ENCODE assay signal across 19 mouse cellular contexts in genomic region chr11:49770676-49771550, GRCm38 (mm10).
"Had no signal": no experiment of that assay in that cellular context is flagged by ENCODE, and none has a peak within 500 bp of the region (broad histone marks: within the 10 kb centered on the region; RNA-seq: fewer than 3 reads in every experiment).

No protein-coding gene starts in this region.

- H3K27me3 ChIP-seq: limb, embryonic 13.5 days; liver, embryonic 12.5 days; liver, embryonic 15.5 days; neural tube, embryonic 12.5 days; neural tube, embryonic 15.5 days had no signal

- DNase-seq: kidney, postnatal 25 days; layer of hippocampus, adult 9-11 months; liver; lung, adult 18-20 months; lung, postnatal 14 days; lung, postnatal 4 days; midbrain, embryonic 14.5 days; retina, postnatal 1 day; thymus, adult 18-20 months; thymus, postnatal 36 days had no signal

- H3K4me3 ChIP-seq: layer of hippocampus, adult 2 months; limb, embryonic 10.5 days; limb, embryonic 13.5 days; liver, embryonic 12.5 days; liver, embryonic 15.5 days; neural tube, embryonic 12.5 days; neural tube, embryonic 15.5 days had no signal

- ATAC-seq: liver, embryonic 12.5 days had no signal

- H3K4me1 ChIP-seq: neural tube, embryonic 12.5 days; neural tube, embryonic 15.5 days had no signal

- H3K9ac ChIP-seq: limb, embryonic 13.5 days; liver, embryonic 12.5 days; liver, embryonic 15.5 days; neural tube, embryonic 12.5 days; neural tube, embryonic 15.5 days had no signal

- H3K27ac ChIP-seq: kidney, postnatal 0 days; layer of hippocampus, adult 2 months; limb, embryonic 10.5 days; limb, embryonic 13.5 days; liver, embryonic 12.5 days; liver, embryonic 15.5 days; neural tube, embryonic 12.5 days; neural tube, embryonic 15.5 days had no signal

- H3K9me3 ChIP-seq: limb, embryonic 10.5 days; limb, embryonic 13.5 days; liver, embryonic 12.5 days; liver, embryonic 15.5 days; neural tube, embryonic 12.5 days; neural tube, embryonic 15.5 days had no signal

- H3K4me2 ChIP-seq: limb, embryonic 13.5 days; liver, embryonic 12.5 days; liver, embryonic 15.5 days; midbrain, embryonic 11.5 days; neural tube, embryonic 12.5 days; neural tube, embryonic 15.5 days had no signal

- H3K36me3 ChIP-seq: limb, embryonic 10.5 days; limb, embryonic 13.5 days; liver, embryonic 12.5 days; liver, embryonic 15.5 days; neural tube, embryonic 12.5 days; neural tube, embryonic 15.5 days had no signal
